Mouse (Mus musculus) T-helper 1 cell (primary cell): ENCODE measurements at regions not wholly inside any gene's neighbourhood (a gene's known extent, or its start where the extent isn't known, plus 50 kb on each side); places are given as distances from the start of the nearest gene placed in this dataset.

Source experiments
- in situ Hi-C: fragments of 300-600 bp; cut with MboI, MseI; formaldehyde crosslinking; loops from one replicate; pipeline ENCODE4 v1.15.1; 2025; ENCODE audit warnings: high pct_unique_total_duplicates

DNA sequence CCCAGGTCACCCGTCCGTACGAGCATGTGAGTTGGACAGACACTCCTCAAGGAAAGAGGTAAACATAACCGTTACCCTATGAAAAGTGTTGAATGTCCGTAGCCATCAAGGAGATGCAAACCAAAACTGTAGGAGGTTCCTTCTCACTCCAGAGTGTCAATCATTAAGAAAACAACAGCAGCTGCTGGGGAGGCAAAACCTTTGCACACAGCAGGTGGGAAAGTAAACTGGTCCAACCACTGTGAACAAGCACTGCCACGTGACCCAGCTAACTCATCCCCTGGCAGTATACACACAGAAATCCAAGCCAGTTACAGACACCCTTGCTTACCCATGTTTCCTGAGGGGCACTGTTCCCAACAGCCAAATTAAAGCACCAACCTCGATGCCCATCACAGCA, 54.7 kb upstream of the Irx5 start:
- in situ Hi-C loops = no loop called here

DNA sequence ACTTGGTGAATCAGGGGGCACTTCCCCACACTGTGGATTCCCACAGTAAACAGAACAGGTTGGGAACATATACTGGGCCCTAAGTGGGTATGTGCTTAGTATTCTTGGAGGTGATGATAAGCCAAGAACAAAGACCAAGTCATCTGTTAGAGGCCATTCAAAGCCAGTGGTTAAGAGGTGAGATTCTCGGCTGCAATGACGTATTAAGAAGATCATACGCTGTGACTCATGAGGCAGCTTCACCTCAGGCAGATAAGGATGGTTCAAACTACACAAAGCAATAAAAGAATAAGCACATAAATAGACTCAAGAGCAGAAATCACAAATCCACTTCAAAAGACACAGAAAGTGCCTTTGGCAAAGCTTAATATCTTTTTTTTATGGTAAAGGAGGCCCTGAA, 56.4 kb upstream of the Irx5 start:
- in situ Hi-C loops = no loop called here

DNA sequence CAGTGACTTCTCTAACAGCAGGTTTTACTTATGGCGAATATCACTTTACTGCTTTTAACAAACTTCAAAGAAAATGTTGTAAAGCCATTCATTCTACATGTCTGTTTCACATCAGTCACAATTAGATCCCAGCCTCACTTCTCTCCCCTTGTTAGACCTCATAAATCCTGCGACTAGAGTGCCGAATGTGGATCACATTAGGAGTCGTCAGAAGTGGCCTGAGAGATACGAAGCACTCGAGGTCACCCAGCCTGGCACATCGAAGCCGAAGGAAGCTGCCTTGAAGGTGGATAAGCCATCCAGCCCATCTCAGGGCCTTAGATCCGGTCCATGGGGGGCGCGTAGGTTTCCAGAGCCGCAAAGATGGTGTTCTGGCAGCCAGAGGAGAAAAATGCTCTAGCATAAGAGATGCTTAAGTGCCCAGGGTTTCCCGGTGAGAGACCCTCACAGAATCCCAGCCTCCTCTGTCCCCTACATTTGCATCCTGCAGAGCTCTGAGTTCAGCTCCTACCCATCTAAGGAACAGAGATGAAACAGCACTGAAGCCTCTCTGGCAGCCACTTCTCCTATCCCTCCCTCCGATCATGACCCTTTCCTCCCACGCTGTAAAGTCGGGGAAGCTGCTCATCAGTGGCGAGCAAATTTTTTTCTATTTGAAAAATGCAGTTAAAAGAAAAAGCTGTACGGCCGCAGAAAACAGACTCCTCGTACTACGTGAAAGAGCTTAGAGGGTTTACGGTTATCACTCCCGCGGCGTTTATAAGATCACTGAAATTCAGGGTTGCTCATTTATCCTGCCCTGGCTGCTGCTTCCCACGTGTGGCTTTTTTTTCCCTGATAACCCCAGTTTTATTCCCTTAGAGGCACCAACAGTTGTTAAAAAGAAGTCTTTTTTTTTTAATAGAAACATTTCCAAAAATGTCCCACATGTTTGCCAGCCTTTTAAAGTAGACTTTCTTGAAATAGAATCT, 70.3 kb upstream of the Irx5 start:
- in situ Hi-C loops = no loop called here

DNA sequence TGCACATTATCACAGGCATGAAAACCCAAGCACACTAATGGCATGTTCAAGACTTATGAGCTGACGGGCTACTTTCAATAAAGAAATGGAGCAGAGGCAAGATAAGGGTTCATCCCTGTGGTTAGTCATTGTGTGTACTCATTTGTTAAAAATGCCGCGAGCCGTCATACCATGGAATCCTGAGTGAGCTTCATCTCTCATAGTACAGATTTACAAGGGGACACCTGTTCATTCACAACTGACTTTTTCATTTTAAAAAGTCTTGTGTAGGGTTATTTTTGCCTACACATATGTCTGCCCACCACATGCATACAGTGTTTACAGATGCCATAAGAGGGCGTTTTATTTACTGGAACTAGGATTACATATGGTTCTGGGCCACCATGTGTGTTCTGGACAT, 81.7 kb upstream of the Irx5 start:
- in situ Hi-C loops = no loop called here

DNA sequence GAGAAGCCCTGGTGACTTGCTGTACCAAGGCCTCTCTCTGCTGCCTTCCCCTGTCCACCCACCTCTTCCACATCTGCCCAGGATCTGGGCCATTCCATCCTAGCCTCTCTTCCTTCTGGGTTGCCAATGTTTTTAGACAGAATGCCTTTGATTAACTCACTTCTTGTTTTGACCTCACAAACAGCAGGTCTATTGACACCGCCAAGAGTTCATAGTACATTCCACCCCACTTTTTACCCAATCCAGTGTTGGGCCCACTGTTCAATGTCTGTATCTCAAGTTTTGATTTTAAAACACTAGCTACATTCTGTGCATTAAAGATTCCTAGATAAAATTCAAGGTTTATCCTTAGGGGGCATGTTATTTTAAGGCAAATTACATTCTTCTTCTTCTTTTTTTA, 84.7 kb upstream of the Irx5 start:
- in situ Hi-C loops = no loop called here

DNA sequence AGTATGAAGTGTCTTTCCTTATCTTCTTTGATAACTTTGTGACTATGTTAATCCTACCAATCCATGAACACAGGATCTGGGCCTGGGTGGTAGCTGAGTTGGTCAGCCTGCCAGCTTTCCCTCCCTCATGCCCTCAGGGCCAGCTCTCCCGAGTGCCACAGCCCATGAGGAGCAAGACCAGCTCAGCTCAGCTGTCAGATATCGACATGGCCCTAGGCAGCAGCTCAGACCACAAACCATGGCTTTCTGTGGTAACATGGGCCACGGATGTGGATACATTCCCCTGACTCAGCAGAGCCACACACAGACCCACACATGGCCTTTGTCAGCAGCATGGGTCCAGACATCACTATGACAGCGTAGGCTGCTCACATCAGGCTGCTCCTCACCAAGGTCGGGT, 85.4 kb upstream of the Irx5 start:
- in situ Hi-C loops = no loop called here

DNA sequence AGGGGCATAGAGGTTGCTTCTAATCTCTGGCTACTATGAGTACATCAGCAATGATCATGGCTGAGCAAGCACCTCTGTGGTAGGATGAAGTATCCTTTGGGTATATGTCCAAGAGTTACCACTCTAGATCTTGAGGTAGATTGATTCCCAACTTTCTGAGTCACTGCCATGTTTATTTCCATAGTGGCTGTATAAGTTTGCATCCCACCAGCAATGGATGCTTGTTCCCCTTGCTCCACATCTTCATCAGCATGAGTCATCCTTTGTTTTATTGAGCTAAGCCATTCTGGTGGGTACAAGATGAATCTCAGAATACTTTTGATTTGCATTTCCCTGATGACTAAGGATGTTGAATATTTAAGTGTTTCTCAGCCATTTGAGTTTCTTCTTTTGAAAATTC, 86.8 kb upstream of the Irx5 start:
- in situ Hi-C loops = no loop called here

DNA sequence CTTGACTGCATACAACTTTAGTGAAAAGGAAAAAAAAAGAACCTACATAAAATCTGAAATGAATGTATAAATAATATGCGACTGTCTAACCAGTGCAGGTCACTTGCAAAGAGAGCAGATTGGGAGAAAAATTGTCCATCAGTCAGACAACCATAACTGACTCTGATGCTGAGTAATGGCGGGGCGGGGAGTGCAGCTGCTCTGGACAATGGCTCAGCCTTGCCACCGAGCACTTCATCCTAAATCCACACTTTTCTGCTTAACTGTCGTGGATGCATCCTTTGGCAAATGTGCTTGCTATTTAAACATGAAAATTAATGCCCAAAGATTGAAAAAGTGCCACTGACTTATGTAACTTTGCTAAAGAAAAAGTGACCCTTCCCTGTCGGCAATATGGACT, 90.0 kb upstream of the Irx5 start:
- in situ Hi-C loops = no loop called here

DNA sequence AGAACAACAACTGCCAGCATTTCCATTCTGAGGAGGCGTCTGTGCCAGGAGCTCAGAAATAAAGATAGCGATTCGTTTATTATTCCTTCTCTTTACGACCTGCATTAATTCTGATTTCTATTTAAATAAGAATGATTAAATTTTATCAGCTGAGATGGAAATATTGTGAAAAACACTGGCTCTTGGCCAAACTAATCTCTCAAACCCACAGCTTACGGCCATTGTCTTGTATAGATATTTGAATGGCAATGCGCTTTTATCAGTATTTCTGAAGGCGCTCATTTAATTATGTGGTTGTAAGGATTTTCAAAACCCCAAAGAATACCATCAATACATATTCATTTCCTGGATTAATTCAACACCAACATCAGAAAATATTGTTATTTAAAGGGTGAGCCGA, 97.4 kb upstream of the Irx5 start:
- in situ Hi-C loops = no loop called here

DNA sequence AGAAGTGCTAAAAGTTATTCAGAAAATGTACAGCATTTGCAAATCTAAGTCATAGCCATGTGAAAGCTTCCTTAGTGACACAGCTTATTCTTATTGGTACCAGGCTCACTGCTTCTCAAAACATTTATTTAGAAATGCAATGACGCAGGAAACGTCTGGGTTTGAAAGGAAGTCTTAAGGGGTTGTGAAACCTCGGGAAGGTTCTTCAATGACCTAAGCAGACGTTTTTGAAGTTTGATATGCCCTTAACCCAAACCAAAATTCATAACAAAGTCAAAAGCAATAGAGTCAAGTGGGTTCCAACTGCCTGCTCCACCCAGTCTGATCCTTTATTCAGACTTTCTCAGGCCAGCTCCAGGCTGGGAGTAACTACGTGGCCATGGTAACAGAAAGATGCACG, 99.2 kb upstream of the Irx5 start:
- in situ Hi-C loops = no loop called here

DNA sequence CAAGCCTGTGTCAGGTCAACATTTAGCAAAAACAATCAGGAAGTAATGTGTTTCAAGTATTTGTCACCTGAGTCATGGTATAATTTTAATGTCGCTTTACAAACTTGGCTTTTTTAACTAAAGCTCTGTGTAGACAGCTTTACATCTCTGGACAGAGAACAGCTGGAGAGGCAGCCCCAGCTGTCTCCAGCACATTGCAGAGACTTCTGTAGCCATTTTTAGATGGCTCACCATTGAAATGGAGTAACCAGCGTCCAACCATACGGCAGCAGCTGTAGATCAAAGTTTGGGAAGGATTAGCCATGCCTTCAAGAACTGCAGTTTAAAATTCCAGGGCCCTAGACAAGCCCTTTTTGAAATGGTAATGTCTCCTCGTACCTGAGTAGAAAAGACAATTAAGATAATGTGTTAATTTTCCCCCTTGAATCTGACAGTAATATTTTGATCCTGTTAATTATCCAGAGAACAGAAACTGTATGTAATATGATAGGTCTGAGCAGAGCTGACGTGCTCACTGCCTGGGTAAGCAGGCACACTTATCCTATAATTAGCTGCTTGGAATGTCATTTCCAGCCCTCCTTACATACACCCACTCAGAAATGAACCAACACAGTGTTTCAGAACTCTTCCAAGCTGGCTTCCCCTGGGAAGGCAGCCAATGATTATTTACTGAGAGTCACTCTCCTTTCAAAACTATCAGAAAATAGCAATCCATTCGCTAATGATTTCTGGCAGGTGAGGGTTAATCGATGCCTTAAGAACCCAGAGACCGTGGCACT, 104.6 kb upstream of the Irx5 start:
- in situ Hi-C loops = no loop called here

DNA sequence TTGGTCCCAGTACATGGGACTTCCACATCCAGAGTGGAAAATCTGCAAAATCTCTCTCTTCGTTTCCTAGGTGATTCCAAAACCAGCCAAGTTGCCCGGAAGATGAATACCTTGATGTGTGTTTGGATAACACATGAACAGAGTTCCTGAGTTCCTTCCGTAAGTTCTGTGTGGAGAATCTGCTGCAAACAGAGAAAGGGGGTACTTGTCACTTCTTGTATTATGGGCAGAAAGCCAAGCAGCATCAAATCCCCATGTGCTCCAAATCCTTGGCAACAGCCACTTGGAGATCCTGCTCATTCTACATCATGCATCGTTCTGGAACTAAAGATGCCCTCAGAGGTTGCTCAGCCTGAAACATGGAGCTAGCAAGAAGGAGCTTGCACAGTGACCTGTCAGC, 111.1 kb upstream of the Irx5 start:
- in situ Hi-C loops = no loop called here

DNA sequence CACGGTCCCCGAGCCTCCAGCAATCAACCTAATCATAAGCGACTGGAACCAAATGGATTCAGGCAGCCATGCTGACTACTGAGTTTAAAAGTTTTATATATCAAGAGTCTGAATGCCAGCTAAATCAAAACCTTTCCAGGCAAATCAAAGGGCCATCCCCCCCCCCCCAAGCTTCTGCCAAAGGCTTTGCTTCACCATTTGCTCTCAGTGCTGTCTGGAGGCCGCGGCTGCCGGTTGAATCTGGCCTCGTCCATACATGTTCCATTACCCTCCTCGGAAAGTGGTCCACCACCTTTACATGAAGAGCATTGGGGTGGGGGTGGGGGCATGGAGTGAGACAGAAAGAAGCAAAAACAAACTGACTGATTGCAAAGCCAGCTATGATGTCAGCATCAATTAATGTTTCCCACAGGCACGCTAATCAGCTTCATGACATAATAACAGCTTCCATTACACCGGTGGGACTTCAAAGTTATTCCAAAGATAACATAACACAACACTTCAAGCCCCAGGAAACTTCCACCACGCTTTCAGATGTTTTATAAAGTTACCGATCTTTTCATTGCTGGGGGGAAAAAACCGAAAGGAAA, 116.6 kb upstream of the Irx5 start:
- in situ Hi-C loops = no loop called here

DNA sequence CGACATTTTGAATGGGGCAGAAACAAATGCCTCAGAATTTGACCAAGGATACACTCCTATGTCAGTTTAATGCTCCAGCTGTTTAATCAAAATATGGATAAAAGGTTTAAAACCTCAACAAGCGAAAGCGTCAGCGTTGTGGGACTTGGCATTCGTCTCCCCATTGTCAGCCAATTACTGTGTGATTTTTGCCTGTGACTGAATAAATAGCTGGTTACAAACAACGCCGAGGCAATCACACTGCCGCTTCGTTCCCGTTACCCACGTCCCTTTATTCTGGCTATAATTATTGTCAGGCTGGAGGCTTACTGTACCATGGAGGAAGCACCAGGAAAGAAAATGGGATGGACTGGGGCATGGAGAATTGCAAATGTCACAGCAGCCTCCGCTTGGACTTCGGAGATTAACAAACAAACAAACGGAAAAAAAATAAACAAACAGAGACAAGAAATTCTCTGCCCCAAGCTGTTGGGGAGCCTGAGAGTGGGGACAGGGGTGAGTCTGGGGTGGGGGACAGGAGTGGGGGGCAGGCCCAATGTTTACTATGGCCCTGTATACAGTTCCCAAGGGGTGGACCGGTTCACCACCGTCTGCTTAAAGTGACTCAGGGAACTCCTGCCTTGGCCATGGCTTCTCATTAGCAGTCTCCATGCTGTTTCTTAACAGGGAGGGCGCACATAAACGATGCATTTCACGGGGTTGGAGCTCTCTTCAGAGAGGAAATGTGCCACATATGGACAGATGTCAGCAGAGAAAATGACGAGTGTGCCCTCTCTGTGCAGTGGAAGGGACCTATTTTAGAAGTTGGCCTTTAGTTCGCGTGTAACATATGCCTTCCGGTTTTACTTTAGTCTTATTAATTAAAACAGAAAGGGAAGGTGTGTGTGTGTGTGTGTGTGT, 125.8 kb upstream of the Irx5 start:
- in situ Hi-C loops = no loop called here

DNA sequence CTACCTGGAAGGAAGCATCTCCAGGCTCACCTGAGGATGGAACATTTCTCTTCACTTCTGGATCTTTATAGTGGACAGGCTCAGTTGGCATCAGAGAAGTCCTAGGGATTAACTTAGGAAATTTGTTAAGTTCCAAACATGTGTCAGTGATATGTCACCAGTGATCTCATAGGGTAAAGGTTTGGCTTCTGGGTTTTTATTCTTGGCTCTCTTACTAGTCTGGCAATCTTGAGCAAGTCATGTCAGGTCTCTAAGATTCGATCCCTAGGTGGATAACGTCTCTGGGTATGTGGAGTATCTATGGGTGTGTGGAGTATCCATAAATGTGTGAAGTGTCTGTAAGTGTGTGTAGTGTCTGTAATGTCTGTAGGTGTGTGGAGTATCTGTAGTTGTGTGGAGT, 127.9 kb upstream of the Irx5 start:
- in situ Hi-C loops = no loop called here

DNA sequence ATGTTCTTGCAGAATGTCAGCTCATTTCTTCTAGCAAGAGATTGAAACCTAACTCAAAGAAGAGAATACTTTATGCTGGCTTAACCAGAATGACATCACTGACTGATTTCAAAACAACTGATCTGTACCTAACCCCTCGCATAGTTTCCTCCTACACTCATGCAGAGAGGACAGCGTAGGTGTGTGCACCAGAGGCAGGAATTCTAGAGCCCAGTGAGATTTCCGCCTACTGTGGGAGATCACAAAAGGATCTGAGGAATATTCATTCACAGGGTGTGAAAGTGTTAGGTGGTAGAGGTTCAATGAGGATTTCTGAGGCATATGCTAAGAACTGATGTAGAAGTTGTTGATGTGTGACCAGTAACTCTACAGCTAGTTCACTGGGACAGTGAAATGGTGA, 132.5 kb upstream of the Irx5 start:
- in situ Hi-C loops = no loop called here

DNA sequence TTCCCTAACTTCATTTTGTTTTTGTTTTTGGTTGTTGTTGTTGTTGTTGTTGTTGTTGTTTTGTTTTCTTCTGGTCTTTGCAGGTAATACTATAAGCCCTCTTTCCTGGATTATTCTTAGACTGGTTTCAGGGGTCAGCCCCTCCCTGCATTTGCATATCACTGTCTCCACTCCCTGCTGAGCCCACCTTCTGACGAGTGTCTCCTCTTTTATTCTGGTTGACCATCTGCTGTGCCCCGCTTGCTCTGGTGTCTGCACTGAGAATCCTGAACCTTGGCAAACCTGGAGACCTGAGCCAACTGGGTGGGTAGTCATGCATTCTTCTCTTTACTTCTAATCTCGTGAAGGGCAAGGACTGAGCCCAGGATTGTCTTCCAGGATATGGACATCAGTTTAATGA, 134.4 kb upstream of the Irx5 start:
- in situ Hi-C loops = no loop called here

DNA sequence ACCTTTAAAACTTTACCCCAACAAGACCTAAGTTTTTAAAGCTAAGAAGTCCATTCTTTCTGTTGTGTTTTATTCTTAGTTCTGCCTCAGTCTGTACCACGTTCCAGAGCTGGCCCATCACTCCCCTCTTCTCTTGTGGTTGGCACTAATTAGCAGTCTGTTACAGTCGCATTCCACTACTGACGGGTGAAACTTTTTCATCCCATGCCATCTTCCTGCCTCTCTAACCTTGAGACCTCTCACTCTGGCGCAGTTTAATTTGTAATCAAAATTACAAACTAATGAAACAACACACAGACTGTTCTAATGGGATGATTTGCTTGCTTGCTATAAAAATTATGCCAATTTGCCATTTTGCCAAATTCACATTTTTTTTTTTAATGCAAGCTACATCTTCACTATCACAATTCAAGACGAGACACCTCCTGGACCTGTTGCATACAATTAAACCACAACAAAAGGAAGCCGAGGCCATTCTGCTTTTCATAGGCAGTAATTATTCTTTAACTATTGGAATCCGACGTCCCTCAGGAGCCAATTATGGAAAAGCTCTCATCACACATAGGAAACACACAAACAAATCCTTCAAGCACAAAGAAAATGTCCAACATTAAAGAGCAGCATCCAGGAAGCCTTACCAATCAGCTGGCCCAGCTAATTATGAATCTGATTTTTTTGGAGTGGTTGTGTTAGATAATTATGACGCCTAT, 138.1 kb upstream of the Irx5 start:
- in situ Hi-C loops = loop anchor here (10.0 kb wide), 1 partner anchor 1905 kb away; no protein-coding TSS in a partner anchor

DNA sequence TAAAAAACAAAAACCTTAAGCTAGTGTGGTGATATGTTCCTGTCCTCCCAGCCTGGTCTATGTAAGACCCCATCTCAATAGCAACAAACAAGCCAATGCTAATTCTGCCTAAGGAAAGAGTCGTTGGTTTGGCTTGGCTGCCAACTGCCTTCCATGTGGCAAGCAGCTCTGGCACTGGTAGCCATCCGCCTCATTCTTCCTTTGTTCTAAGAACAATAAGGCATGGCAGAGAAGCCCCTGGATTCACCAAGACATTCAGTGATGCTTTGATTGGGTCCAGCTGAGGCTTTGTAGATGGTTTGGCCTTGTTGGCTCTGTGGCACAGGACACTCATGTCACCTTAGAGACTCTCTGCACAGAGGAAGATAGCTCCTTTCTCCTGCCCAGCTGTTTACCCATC, 139.9 kb upstream of the Irx5 start:
- in situ Hi-C loops = loop anchor here (10.0 kb wide), 1 partner anchor 1903 kb away; no protein-coding TSS in a partner anchor

DNA sequence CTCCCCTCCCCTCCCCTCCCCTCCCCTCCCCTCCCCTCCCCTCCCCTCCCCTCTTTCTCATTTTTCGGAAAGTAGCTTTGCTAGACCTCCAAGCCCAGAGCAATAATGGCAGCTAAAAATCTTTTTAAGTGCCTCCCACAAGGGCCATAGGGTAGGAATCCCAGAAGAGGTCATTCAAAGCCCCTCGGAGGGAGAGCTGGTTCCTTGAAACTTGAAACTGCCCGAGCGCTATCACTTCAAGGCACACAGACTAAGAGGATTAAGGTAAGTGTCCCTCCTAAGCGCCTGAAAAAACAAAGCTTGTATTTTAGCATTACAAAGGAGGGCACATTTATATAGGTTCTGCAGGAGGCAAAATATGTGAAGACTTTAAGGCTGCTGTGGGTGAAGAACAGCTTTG, 141.2 kb upstream of the Irx5 start:
- in situ Hi-C loops = loop anchor here (10.0 kb wide), 1 partner anchor 1901 kb away; no protein-coding TSS in a partner anchor
